Mouse (Mus musculus): ENCODE measurements at regions not wholly inside any gene's neighbourhood (a gene's known extent, or its start where the extent isn't known, plus 50 kb on each side); places are given as distances from the start of the nearest gene placed in this dataset.

DNA sequence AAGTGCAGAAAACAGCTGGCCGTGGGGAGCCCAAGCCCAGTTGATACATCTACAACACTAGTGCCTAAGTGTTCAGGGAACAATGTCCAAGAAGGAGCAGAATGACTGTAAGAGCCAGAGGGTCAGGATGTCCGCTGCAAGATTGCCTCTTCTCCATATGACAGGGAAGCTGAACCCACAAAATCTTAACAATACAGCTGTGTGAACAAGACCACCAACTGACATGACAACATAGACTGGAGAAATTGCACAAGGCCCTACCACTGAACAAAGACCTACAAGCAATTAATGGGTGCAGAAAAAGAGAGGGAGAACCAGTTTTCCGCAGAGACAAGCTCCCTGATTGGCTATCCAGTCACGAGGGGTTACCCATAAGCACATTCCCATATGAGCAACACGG is 80.2 kb upstream of the Ccdc54 start:
- H3K4me1 ChIP-seq (ENCODE audit: control insufficient read depth in 1 of 2, insufficient read depth in 2 of 2, low read length in 2 of 2) = no peaks in the 10 kb centered on the region
- H3K9me3 ChIP-seq (replicated peaks; ENCODE audit: insufficient read depth, low read length) = no peaks in the 10 kb centered on the region
- DNase-seq (ENCODE audit: low read depth, low spot score) = no peak
- H3K79me2 ChIP-seq (ENCODE audit: control insufficient read depth, insufficient read depth, low read length, poor library complexity) = no peaks in the 10 kb centered on the region
- H3K27ac ChIP-seq (ENCODE audit: control insufficient read depth, low read depth, low read length) = no peak overlapping the region
- 0 out of 4 replicates have a peak, but pooled peaks cover 0 to under 1% of the 10 kb centered on the region in 2 experiments for H3K27me3 ChIP-seq (ENCODE audit: control insufficient read depth in 1 of 2, insufficient read depth in 2 of 2, low read length in 2 of 2)
- H3K4me3 ChIP-seq (ENCODE audit: control insufficient read depth in 1 of 2, insufficient read depth in 1 of 2, low read depth in 2 of 2, low read length in 2 of 2) = no peak overlapping the region
- TF ChIP-seq UBTF (IDR thresholded peaks at IDR 0.05; ENCODE audit: borderline replicate concordance, insufficient read depth, low read depth, low read length) = no peak
- no peaks in the 10 kb centered on the region; a peak in 1 of 4 replicates for H3K36me3 ChIP-seq (ENCODE audit: control insufficient read depth in 1 of 2, insufficient read depth in 2 of 2, low read length in 2 of 2)
- H3K9ac ChIP-seq (ENCODE audit: control insufficient read depth, low read depth, low read length, poor library complexity, severe bottlenecking) = no peak overlapping the region

DNA sequence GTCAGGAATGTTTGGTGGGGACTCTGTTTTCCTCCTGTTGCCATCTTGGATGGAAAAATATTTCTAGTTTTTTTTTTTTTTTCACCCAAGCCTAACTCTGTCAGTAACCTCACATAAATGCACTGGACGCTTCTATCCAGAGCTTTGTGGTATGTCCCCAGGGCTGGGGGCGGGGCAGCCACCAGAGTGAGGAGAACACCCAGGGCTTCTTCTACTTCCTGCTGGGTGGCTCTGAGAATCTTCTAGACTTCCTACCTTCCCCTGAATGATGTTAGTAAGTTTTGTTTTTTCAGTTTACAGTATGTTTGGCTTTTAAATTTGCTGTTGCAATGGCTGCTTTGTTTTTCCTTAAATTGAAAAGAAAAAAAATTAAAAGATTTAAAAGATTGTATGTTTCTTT is 73.3 kb upstream of the Ccdc54 start:
- no peaks in the 10 kb centered on the region for H3K36me3 ChIP-seq (ENCODE audit: control insufficient read depth in 1 of 2, insufficient read depth in 2 of 2, low read length in 2 of 2)
- TF ChIP-seq CHD1 (IDR thresholded peaks at IDR 0.05; ENCODE audit: low read depth, low read length) (no peak), ELF1 (IDR thresholded peaks at IDR 0.05; ENCODE audit: low read depth, low read length) (no peak), ZMIZ1 (IDR thresholded peaks at IDR 0.05; ENCODE audit: low read depth, low read length) (no peak), E2F4 (IDR thresholded peaks at IDR 0.05; ENCODE audit: borderline replicate concordance, low read depth, low read length) (no peak), POLR2A (IDR thresholded peaks at IDR 0.05; ENCODE audit: control insufficient read depth in 1 of 2, insufficient read depth in 1 of 2, low read depth in 1 of 2, low read length in 2 of 2, poor library complexity in 1 of 2) (no peak), RAD21 (IDR thresholded peaks at IDR 0.05; ENCODE audit: low read depth, low read length) (no peak), RCOR1 (IDR thresholded peaks at IDR 0.05; ENCODE audit: low read depth, low read length) (no peak), ZC3H11A (IDR thresholded peaks at IDR 0.05; ENCODE audit: low read depth, low read length) (no peak), TBP (IDR thresholded peaks at IDR 0.05; ENCODE audit: low read depth, low read length) (no peak)
- H3K9ac ChIP-seq (ENCODE audit: control insufficient read depth, low read depth, low read length, poor library complexity, severe bottlenecking) = no peak overlapping the region
- no peaks in the 10 kb centered on the region for H3K4me1 ChIP-seq (ENCODE audit: control insufficient read depth in 1 of 2, insufficient read depth in 2 of 2, low read length in 2 of 2)
- no peaks in the 10 kb centered on the region for H3K27me3 ChIP-seq (ENCODE audit: control insufficient read depth in 1 of 2, insufficient read depth in 2 of 2, low read length in 2 of 2)
- no peaks in the 10 kb centered on the region for H3K9me3 ChIP-seq (replicated peaks; ENCODE audit: insufficient read depth, low read length)
- H3K4me3 ChIP-seq (ENCODE audit: control insufficient read depth in 1 of 2, insufficient read depth in 1 of 2, low read depth in 2 of 2, low read length in 2 of 2) = no peak overlapping the region
- peak; percentile 11 for DNase-seq (ENCODE audit: low read depth, low spot score)
- no peak overlapping the region for H3K27ac ChIP-seq (ENCODE audit: control insufficient read depth, low read depth, low read length)
- no peaks in the 10 kb centered on the region for H3K79me2 ChIP-seq (ENCODE audit: control insufficient read depth, insufficient read depth, low read length, poor library complexity)

Measured in MEL (cell line).